Mouse (Mus musculus) hindlimb bud, embryonic 11.5 days (tissue): ENCODE data around the gene Parl.
A peak's percentile ranks its signal among the peaks of the same experiment; 100 is the strongest.

ENCODE experiments used
- DNase-seq: peaks from one replicate; pipeline ENCODE4 v3.0.0-alpha.2; 2012; ENCODE audit warnings: low read depth, low spot score; ENCODE audit errors: extremely low spot score

The Parl gene

DNA sequence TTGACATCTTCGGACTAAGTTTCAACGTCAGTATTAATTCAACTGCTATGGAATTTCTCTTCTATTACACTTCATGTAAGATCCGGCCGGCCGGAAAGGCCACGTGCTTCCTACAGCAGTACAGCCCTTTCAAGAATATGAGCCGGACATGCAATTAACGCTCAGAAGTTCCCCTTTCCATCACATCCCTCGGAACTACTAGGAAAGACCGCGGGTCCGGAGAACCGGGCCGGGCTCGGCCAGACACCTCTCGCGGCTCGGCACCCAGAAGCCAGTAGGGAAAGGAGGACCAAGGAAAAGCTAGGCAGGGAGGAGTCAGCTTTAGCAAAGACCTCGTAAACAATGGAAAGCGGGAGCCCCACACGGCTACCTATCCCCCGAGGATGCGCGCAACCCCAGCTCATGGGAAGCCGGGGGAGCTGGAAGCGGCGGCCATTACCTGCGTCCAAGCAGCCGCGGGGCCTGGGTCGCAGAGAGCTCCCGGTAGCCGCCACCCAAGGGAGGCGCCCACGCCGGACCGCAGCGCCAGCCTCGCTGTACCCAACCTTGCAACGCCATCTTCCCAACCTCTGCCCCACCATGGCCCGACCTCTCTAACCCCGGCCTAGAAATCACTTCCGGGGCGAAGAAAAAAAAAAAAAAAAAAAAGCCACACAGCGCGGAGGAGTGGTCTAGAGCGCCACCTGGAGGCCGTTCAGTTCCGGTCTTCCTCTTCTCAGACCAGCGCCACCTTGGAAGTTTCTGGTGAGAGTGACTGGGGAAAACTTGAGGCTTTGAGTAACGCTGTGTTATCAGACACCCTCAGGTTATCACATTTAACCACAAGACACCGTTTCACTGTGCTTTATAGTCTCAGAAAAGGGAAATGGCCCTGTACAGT lies at the start of gene Parl:
Gene Parl (minus strand): TSS at position 618 of the 880 bp plus-strand sequence.
- DNase-seq: peak; percentile 89

- no peak for DNase-seq
These were observed 43.3 kb upstream of the Parl start for GRCm38 (mm10) chr16:20345464-20345863.

DNA sequence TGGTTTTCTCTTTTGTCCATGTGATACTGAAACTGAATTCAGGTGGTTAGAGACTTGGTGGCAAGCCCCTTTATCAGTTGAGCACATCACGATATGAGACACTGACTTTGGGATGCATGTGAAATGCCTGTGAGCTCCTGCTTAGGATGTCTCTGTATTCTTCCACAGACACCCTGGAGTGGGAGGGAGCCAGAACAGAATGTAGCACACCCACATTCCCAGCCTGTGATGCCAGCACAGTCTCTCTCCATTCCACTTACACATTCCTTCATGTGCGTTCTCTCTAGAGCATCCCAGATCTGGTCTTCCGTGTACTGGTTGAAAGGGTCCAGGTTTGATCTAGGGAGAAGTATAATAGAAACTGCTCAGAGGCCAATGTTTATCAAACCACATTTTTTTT lies 36.4 kb upstream of the Parl start:
- no peak for DNase-seq

- no peak for DNase-seq
These were observed 32.7 kb upstream of the Parl start for GRCm38 (mm10) chr16:20334918-20335317.

DNA sequence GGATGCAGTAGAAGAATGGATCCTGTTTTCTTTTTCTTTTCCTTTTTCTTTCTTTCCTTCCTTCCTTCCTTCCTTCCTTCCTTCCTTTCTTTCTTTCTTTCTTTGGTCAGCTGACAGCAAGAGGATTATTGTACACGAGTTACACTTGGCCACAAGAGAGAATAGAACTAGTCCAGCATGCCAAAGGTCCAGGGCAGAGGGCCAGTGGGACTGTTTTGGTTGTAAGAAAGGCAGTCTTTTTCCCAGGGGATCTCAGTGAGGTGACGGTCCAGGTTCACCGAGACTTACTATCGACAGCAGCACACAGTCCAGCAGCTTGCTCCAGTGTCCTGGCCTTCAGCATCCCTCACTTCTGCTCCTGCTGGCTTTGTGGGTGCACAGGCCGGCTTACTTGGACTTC lies 26.1 kb upstream of the Parl start:
- no peak for DNase-seq

DNA sequence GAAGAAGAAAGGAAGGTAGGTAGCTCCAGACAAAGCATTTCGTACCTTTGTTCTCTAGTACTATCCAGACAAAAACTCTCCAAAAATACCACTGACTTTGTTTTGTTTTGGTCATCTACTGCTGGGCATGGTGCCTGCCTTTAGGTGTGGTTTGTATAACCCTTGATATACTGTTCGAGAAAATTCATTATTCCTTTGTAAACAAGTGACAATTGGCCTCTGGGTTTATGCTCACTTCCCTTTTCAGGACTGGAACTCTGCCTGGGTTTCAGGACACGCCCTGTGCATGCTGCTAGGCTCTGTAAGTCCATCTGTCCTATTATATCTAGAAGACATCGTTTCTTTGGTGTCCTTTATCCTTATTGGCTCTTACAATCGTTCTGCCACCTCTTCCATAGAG lies 23.1 kb upstream of the Parl start, which contains the start of gene Cyp2ab1:
Gene Cyp2ab1 (minus strand): TSS at position 119 of the 400 bp plus-strand sequence.
- DNase-seq: no peak

DNA sequence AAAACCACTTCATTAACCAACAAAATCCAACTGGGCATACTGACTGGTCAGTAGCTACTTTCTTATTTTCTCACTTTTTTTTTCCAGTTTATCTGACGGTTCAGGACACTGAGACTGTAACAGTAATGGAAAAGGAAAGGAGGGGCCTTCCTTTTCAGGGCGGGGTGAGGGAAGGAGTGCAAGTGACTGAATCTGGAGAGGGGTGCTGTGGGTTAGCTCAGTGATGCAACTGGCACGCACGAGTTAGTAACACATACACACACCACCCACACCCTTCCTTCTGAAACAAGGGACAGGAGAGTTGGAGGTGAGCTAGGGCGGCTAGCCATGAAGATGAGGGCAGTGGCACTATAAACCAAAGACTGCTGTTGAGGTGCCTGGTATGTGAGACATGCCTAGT lies 21.7 kb upstream of the Parl start:
- DNase-seq: no peak

DNA sequence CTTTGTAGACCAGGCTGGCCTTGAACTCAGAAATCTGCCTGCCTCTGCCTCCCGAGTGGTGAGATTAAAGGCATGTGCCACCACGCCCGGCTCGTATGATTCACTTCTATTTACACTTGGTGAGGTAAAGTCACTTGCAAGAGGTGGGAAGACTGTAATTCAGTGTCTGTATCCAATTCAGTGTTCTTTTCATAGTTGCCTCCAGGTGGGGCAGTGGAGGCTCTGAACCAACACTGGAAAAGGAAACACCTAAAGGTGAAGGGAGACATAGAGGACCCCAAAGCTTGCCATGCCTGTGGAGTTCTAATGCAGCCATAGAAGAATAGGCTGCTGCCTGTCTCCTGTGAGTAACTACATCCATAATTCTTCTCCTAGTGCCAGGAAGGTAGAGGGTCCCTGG lies 20.1 kb upstream of the Parl start:
- no peak for DNase-seq

GRCm38 (mm10) chr16:20316770-20317169 lies 14.6 kb upstream of the Parl start:
- no peak for DNase-seq

- DNase-seq: no peak
These were observed 13.1 kb upstream of the Parl start for GRCm38 (mm10) chr16:20315266-20315665.

GRCm38 (mm10) chr16:20312272-20312671 lies 10.1 kb upstream of the Parl start:
- no peak for DNase-seq

GRCm38 (mm10) chr16:20300076-20300475 lies 2.1 kb downstream of the Parl start:
- DNase-seq: no peak

- DNase-seq: no peak
These were observed 21.9 kb downstream of the Parl start for GRCm38 (mm10) chr16:20280238-20280637.

DNA sequence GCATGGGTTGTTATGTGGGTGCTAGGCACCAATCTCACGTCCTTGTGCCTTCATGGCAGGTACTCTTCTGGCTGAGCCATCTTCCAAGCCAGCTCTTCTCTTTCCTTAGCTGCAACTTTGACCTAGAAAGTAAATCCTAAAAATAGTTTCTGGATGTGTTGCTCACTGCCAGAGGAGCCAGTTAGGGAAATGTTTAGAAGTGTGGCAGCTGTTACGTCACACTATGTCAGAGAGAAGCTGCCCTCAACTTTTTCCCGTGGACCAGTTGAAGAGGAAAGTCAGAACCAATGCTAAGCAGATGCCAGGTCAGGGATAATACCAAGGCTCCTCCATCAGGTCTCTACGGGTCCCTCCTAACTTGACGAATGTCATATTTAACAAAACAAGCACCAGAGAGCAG lies 22.8 kb downstream of the Parl start:
- no peak for DNase-seq

DNA sequence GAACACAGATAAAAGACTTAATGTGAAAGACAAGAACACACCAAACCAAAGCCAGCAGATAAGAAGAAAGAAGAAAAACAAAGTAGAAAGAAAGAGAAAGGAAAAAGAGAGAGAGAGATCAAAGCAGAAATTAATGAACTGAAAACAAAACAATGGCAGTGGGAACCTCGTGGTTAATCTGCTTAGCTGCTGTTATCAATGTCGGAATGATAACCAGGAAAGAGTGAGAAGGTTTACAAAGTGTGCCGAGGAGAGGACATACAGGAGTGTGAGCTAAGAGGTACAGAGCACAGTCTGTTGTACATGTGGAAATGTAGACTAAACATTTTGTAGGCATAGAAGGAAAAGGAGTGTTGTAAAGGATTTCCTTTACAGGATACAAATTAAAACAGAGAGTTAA lies 29.2 kb downstream of the Parl start:
- DNase-seq: no peak

- no peak for DNase-seq
These were observed 30.8 kb downstream of the Parl start for GRCm38 (mm10) chr16:20271339-20271738.

GRCm38 (mm10) chr16:20265089-20265488 lies 37.1 kb downstream of the Parl start:
- no peak for DNase-seq

DNA sequence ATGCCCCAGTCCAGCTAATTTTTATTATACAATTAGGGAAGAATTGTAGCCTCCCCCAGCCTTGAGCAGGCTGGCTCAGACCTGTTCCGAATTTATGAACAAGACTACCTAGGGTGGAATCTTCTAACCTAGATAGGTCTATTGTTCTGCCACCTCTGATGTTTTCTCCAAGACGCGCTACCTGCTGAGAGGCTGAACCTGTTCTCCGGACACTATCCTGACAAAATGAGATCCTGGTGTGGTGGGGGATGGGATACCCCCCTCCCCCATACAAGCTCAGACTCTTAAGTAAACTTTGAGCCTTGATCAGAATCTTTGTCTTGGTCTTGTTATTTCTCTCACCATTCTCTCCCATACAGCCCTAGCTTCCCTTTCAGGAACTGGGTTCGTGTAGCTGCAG lies 44.3 kb downstream of the Parl start:
- DNase-seq: no peak

DNA sequence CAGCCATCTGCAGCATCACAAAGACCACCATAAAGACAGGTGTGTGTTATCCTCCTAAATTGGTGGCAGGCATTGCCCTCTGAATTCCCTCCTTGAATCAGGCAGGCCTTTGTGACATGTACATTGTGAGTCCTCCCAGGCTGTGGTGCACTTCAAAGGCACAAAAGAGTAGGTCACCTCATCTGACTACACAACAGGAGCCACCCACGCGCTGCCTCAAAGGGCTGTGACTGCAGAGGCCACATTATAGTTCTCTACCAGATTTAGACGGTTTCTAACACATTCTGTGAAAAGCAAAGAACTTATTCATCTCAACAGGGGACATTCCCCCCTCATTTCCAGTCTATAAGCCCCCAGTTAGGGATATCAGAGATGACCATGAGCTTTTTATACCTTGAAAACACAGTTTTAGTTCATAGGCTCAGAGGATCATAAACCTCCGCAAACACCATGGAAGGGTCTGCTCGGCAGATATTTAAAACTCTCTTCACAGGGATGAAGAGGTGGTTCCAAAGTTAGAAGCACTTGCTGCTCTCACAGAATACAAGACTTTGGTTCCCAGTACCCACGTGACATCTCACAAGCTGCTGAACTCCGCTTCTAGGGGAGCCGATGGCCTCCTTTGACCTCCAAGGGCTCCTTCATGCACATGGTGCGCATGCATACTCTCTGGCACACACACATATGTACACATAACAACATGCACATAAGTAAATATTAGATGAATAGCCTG lies 53.6 kb downstream of the Parl start:
- DNase-seq: no peak

- no peak for DNase-seq
These were observed 55.1 kb downstream of the Parl start for GRCm38 (mm10) chr16:20247103-20247502.

DNA sequence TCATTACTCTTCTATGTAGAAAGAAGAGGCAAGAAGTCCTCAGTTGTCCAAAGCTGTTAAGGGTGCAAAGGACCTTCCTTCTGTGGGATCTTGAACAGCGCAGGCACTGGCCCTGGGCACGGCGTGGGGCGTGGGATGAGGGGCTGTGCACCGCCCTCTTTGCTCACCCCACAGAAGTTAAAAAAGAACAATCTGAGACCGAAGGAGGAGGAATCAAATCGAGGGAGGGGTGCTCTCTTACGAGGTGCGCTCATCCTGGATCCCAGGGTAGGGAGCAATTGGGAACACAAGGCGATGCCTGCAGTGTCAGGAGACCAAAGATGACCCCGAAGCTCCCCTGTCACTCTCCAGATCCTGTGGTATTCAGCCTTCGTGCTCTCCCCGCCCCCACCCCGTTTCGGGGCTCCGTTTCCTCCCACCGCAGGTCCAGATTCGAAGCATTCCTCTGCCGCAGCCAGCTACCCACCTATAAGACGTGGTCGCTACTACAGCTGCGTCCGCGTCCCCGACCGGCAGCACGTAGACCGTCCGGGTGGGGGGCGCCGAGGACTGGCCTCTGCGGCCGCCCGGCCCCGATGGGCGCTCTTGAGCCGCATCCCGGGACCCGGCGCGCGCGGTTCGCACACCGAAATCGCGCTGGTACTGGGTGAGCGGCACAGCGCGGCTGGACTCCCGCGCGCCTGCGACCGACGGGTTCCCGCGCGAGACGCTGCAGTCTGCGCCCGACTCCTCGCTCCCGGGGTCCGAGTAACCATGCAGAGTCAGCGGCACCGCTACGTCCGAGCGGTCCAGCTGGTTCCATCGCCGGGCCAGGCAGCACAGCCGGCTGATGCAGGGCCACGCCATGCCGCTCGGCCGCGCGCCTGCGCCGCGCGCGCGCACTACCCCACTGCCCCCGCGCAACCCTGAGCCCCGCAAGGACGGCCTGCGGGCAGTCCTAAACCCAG lies 61.4 kb downstream of the Parl start, which contains the start of gene Map6d1:
Gene Map6d1 (minus strand): TSS at position 891 of the 947 bp plus-strand sequence.
- no peak for DNase-seq
